9 mouse cellular contexts compared by ENCODE assay signal in genomic region chr13:97533896-97534666, GRCm38 (mm10).
A peak's percentile ranks its signal among the peaks of the same experiment; 100 is the strongest.
DNase-seq lines count a peak whose midpoint lies in the region; ATAC-seq lines count a peak whose summit lies in the region.
"Had no signal": no experiment of that assay in that cellular context is flagged by ENCODE, and none has a peak within 500 bp of the region (broad histone marks: within the 10 kb centered on the region; RNA-seq: fewer than 3 reads in every experiment).

No protein-coding gene starts in this region.

- DNase-seq in embryonic facial prominence, embryonic 10.5 days (ENCODE audit: low spot score), result no peak
- DNase-seq in left cerebral cortex, postnatal 14 days (ENCODE audit: low spot score in 2 of 2), result peak; percentile 45 to 60
- DNase-seq in left cerebral cortex, adult 8-10 months (ENCODE audit: low spot score in 2 of 2), result no peak
- DNase-seq in mesoderm, embryonic 11.5 days (ENCODE audit: low read depth, low spot score), result peak; percentile 56
- DNase-seq in layer of hippocampus, postnatal 14 days (ENCODE audit: low spot score in 2 of 2), result no peak
- DNase-seq in gastrocnemius, postnatal 14 days, result no peak

- no peak overlapping the region for H3K4me2 ChIP-seq in embryonic facial prominence, embryonic 12.5 days (replicated peaks)
- no peak overlapping the region for H3K4me2 ChIP-seq in embryonic facial prominence, embryonic 15.5 days (replicated peaks)

- H3K9ac ChIP-seq in embryonic facial prominence, embryonic 12.5 days, result no peak overlapping the region
- no peak overlapping the region for H3K9ac ChIP-seq in embryonic facial prominence, embryonic 15.5 days
- H3K9ac ChIP-seq: liver, embryonic 14.5 days had no signal

- peaks cover 9% of the 10 kb centered on the region; the same call in 1 of the 2 replicates for H3K4me1 ChIP-seq in embryonic facial prominence, embryonic 12.5 days
- H3K4me1 ChIP-seq in embryonic facial prominence, embryonic 10.5 days, result peaks cover 11% of the 10 kb centered on the region
- H3K4me1 ChIP-seq in embryonic facial prominence, embryonic 15.5 days, result peaks cover 15% of the 10 kb centered on the region; the same call in 1 of the 2 replicates

- no peaks in the 10 kb centered on the region for H3K36me3 ChIP-seq in embryonic facial prominence, embryonic 12.5 days
- H3K36me3 ChIP-seq in embryonic facial prominence, embryonic 10.5 days (replicated peaks), result no peaks in the 10 kb centered on the region
- H3K36me3 ChIP-seq in embryonic facial prominence, embryonic 15.5 days, result no peaks in the 10 kb centered on the region

- no peaks in the 10 kb centered on the region for H3K9me3 ChIP-seq in embryonic facial prominence, embryonic 12.5 days
- H3K9me3 ChIP-seq in embryonic facial prominence, embryonic 10.5 days, result no peaks in the 10 kb centered on the region
- 0 out of 2 replicates have a peak, but pooled peaks cover 2% of the 10 kb centered on the region for H3K9me3 ChIP-seq in embryonic facial prominence, embryonic 15.5 days (replicated peaks)

- ATAC-seq in embryonic facial prominence, embryonic 12.5 days (ENCODE audit: insufficient number of reproducible peaks, insufficient read depth, low FRiP score, low TSS enrichment), result peak; percentile 74; the same call in 1 of the 2 replicates
- ATAC-seq in embryonic facial prominence, embryonic 15.5 days (ENCODE audit: insufficient number of reproducible peaks, low FRiP score, low TSS enrichment, low read depth), result peak; percentile 48; the same call in 1 of the 2 replicates

- no peak overlapping the region for H3K4me3 ChIP-seq in embryonic facial prominence, embryonic 12.5 days
- no peak overlapping the region for H3K4me3 ChIP-seq in embryonic facial prominence, embryonic 10.5 days
- H3K4me3 ChIP-seq in embryonic facial prominence, embryonic 15.5 days (replicated peaks), result no peak overlapping the region

- H3K27me3 ChIP-seq in embryonic facial prominence, embryonic 12.5 days, result no peaks in the 10 kb centered on the region
- H3K27me3 ChIP-seq in embryonic facial prominence, embryonic 10.5 days (replicated peaks; ENCODE audit: low read depth, poor library complexity, severe bottlenecking), result no peaks in the 10 kb centered on the region
- no peaks in the 10 kb centered on the region for H3K27me3 ChIP-seq in embryonic facial prominence, embryonic 15.5 days

- no peak overlapping the region for H3K27ac ChIP-seq in embryonic facial prominence, embryonic 12.5 days
- H3K27ac ChIP-seq in embryonic facial prominence, embryonic 10.5 days (replicated peaks), result no peak overlapping the region
- H3K27ac ChIP-seq in embryonic facial prominence, embryonic 15.5 days (replicated peaks), result no peak overlapping the region; the same call in 1 of the 2 replicates
- H3K27ac ChIP-seq: liver, embryonic 14.5 days had no signal

- intact Hi-C loops in left cerebral cortex, postnatal 14 days (cut with DNase I), result no loop called here
- intact Hi-C loops in gastrocnemius, postnatal 14 days (cut with DNase I; ENCODE audit: low total_unique reads), result no loop called here

- WGBS in embryonic facial prominence, embryonic 12.5 days, result 68% methylated on average over 11 of the region's 11 CpGs
- WGBS in embryonic facial prominence, embryonic 10.5 days, result 87% methylated on average over 11 of the region's 11 CpGs
- WGBS in embryonic facial prominence, embryonic 15.5 days, result 54% methylated on average over 11 of the region's 11 CpGs

Comparison
In these comparisons a context has a peak if more than half of its experiments do, and no peak if none do; other contexts are left out.
1. DNase-seq: peak in left cerebral cortex, postnatal 14 days (2 of 2) and mesoderm, embryonic 11.5 days (single experiment); none in embryonic facial prominence, embryonic 10.5 days (single experiment), left cerebral cortex, adult 8-10 months (0 of 2), layer of hippocampus, postnatal 14 days (0 of 2) and gastrocnemius, postnatal 14 days (single experiment).